Mouse (Mus musculus) spleen, adult 2 months (tissue): ENCODE results near the gene Cryab. TPM values are rescaled to one million over a fixed set of nuclear protein-coding genes. Genes with fewer than 3 reads are reported as not detected.
A peak's percentile ranks its signal among the peaks of the same experiment; 100 is the strongest.

ENCODE experiments used
- DNase-seq, 2 experiments: peaks; one replicate each; pipeline versions ENCODE4 v3.0.0 to v3.0.0-alpha.2; 2012 to 2021; ENCODE audit warnings: low spot score in 2 of 2, low read depth in 1 of 2
- H3K27ac ChIP-seq: fragments of 200-500 bp; 2 replicates; pipeline ENCODE4 v1.5.1; 2012; ENCODE audit warnings: low read length, inconsistent platforms; ENCODE audit not compliant: insufficient read depth
- H3K27me3 ChIP-seq: fragments of 200-500 bp; 2 replicates; pipeline ENCODE4 v1.6.1; 2012; ENCODE audit warnings: mild to moderate bottlenecking, moderate library complexity, low read length, inconsistent platforms; ENCODE audit not compliant: control insufficient read depth, insufficient read depth
- H3K36me3 ChIP-seq: fragments of 200-500 bp; 2 replicates; pipeline ENCODE4 v1.6.1; 2012; ENCODE audit warnings: mild to moderate bottlenecking, low read length, inconsistent platforms; ENCODE audit not compliant: control insufficient read depth, insufficient read depth
- H3K4me1 ChIP-seq: fragments of 200-500 bp; 2 replicates; pipeline ENCODE4 v1.6.1; 2011; ENCODE audit warnings: inconsistent platforms; ENCODE audit not compliant: control insufficient read depth, insufficient read depth, insufficient read length
- H3K4me3 ChIP-seq: fragments of 200-500 bp; 2 replicates; pipeline ENCODE4 v1.5.1; 2011; ENCODE audit warnings: mild to moderate bottlenecking, inconsistent platforms; ENCODE audit not compliant: insufficient read depth, insufficient read length; ENCODE audit errors: extremely low read depth
- CTCF ChIP-seq: fragments of 200-500 bp; IDR thresholded peaks from 2 replicates; pipeline ENCODE4 v1.5.1; 2011; ENCODE audit warnings: mild to moderate bottlenecking, inconsistent platforms; ENCODE audit not compliant: insufficient read depth, insufficient read length, insufficient replicate concordance; ENCODE audit errors: extremely low read depth
- POLR2A ChIP-seq: fragments of 200-500 bp; IDR thresholded peaks from 2 replicates; pipeline ENCODE4 v1.6.1; 2011; ENCODE audit warnings: low read depth, low read length, inconsistent platforms
- WGBS: fragments of 180-500 bp; shearing (Covaris S2); methylation state at CpG from one replicate; pipeline ENCODE4 v1.1.7; 2018; 5-methylcytosine and 5-hydroxymethylcytosine counted together
- polyA plus RNA-seq: library from polyadenylated mRNA; depleted of rRNA; stranded (reverse); fragments of >200 nt; gene quantifications from 2 replicates; pipeline ENCODE4 v1.2.3, GENCODE M21; 2012

Cryab gene
- polyA plus RNA-seq, 1 experiment, result 13.5 TPM

- WGBS, result 86% methylated on average over 3 of the region's 3 CpGs
- Histone ChIP-seq H3K4me3 (no peak overlapping the region), H3K27me3 (no peaks in the 10 kb centered on the region; the same call in 1 of the 2 replicates), H3K27ac (no peak overlapping the region), H3K4me1 (no peaks in the 10 kb centered on the region), H3K36me3 (no peaks in the 10 kb centered on the region)
- TF ChIP-seq POLR2A (no peak), CTCF (no peak)
- DNase-seq, result no peak
These were observed 8.9 kb upstream of the Cryab start for GRCm38 (mm10) chr9:50742261-50742660.

- TF ChIP-seq CTCF, result no peak
- no peak for TF ChIP-seq POLR2A
- H3K27me3 ChIP-seq, result no peaks in the 10 kb centered on the region; the same call in 1 of the 2 replicates
- DNase-seq, result no peak
- H3K4me1 ChIP-seq, result no peaks in the 10 kb centered on the region
- no peak overlapping the region for H3K4me3 ChIP-seq
- no peaks in the 10 kb centered on the region for H3K36me3 ChIP-seq
- H3K27ac ChIP-seq, result no peak overlapping the region
- 49% methylated on average over 2 of the region's 2 CpGs for WGBS
These were observed 8.4 kb upstream of the Cryab start for GRCm38 (mm10) chr9:50742744-50743143.

- H3K36me3 ChIP-seq, result no peaks in the 10 kb centered on the region
- no peak overlapping the region for H3K4me3 ChIP-seq
- 54% methylated on average over 7 of the region's 7 CpGs for WGBS
- no peak overlapping the region for H3K27ac ChIP-seq
- no peak for TF ChIP-seq CTCF
- TF ChIP-seq POLR2A, result no peak
- H3K4me1 ChIP-seq, result no peaks in the 10 kb centered on the region
- H3K27me3 ChIP-seq, result no peaks in the 10 kb centered on the region; the same call in 1 of the 2 replicates
- DNase-seq, result no peak
These were observed 5.3 kb upstream of the Cryab start for GRCm38 (mm10) chr9:50745806-50746205.

GRCm38 (mm10) chr9:50746214-50746677 lies 4.9 kb upstream of the Cryab start, which contains the start of gene 2310030G06Rik:
Gene 2310030G06Rik (minus strand): TSS chr9:50746536.
- H3K4me1 ChIP-seq, result no peaks in the 10 kb centered on the region
- 0 out of 2 replicates have a peak within 1 kb of the TSS, but pooled peaks have one; percentile 5 for H3K4me3 ChIP-seq
- TF ChIP-seq POLR2A (no peak), CTCF (no peak)
- DNase-seq, result no peak
- no peak within 1 kb of the TSS for H3K27ac ChIP-seq
- 18% methylated on average over 19 of the region's 19 CpGs for WGBS
- H3K36me3 ChIP-seq, result no peaks in the 10 kb centered on the region
- H3K27me3 ChIP-seq, result no peaks in the 10 kb centered on the region; the same call in 1 of the 2 replicates

- WGBS, result 84% methylated on average over 6 of the region's 6 CpGs
- no peak for DNase-seq
- Histone ChIP-seq H3K4me3 (no peak overlapping the region), H3K27me3 (no peaks in the 10 kb centered on the region; the same call in 1 of the 2 replicates), H3K4me1 (no peaks in the 10 kb centered on the region), H3K27ac (no peak overlapping the region), H3K36me3 (no peaks in the 10 kb centered on the region)
- TF ChIP-seq CTCF (no peak), POLR2A (no peak)
These were observed 419 bp upstream of the Cryab start for GRCm38 (mm10) chr9:50750706-50751105.

GRCm38 (mm10) chr9:50752054-50752602 lies 1.0 kb downstream of the Cryab start, which contains the start of gene Hspb2:
Gene Hspb2 (minus strand): TSS chr9:50752354.
- Histone ChIP-seq H3K4me1 (no peaks in the 10 kb centered on the region), H3K4me3 (peak within 1 kb of the TSS; percentile 20; the same call in 1 of the 2 replicates), H3K27ac (peak within 1 kb of the TSS; percentile 43; the same call in 1 of the 2 replicates), H3K36me3 (no peaks in the 10 kb centered on the region), H3K27me3 (no peaks in the 10 kb centered on the region)
- TF ChIP-seq POLR2A (no peak), CTCF (no peak)
- DNase-seq, result no peak
- WGBS, result 83% methylated on average over 14 of the region's 14 CpGs
